Mouse (Mus musculus): ENCODE results near the gene Vash1.

- no peak for TF ChIP-seq CTCF (conservative IDR thresholded peaks at IDR 0.05; ENCODE audit: low read length)
- TF ChIP-seq NANOG (IDR thresholded peaks at IDR 0.05; ENCODE audit: borderline replicate concordance, low read length): no peak
- no peak for TF ChIP-seq POU5F1 (IDR thresholded peaks at IDR 0.05; ENCODE audit: borderline replicate concordance, low read length)
Measured at GRCm38 (mm10) chr12:86688917-86689316, 10.4 kb downstream of the Vash1 start.
